Mouse (Mus musculus) urinary bladder, adult 18-20 months (tissue): ENCODE results near the gene Catsper3.
A peak's percentile ranks its signal among the peaks of the same experiment; 100 is the strongest.

Experiments
- DNase-seq, 2 experiments: peaks; one replicate each; pipeline ENCODE4 v3.0.0; 2022; ENCODE audit warnings: low spot score in 2 of 2, mixed read lengths in 2 of 2

The Catsper3 gene

GRCm38 (mm10) chr13:55826796-55827678 lies 42.7 kb downstream of the Catsper3 start:
- DNase-seq: no peak

GRCm38 (mm10) chr13:55827679-55828140 lies 43.3 kb downstream of the Catsper3 start:
- no peak for DNase-seq

GRCm38 (mm10) chr13:55828141-55829017 lies 44.0 kb downstream of the Catsper3 start:
- DNase-seq: peak in 1 of 2 experiments; percentile 47

GRCm38 (mm10) chr13:55829018-55829655 lies 44.8 kb downstream of the Catsper3 start:
- no peak for DNase-seq

- peak in 1 of 2 experiments; percentile 52 for DNase-seq
These were observed 45.9 kb downstream of the Catsper3 start for GRCm38 (mm10) chr13:55830081-55830832.

- DNase-seq: peak in 1 of 2 experiments; percentile 48
These were observed 46.7 kb downstream of the Catsper3 start for GRCm38 (mm10) chr13:55830833-55831721.

- DNase-seq: no peak
These were observed 47.4 kb downstream of the Catsper3 start for GRCm38 (mm10) chr13:55831722-55832160.

GRCm38 (mm10) chr13:55832602-55833001 lies 48.2 kb downstream of the Catsper3 start:
- no peak for DNase-seq

- DNase-seq: no peak
These were observed 49.6 kb downstream of the Catsper3 start for GRCm38 (mm10) chr13:55833921-55834320.

- DNase-seq: no peak
These were observed 50.3 kb downstream of the Catsper3 start for GRCm38 (mm10) chr13:55834667-55835066.

GRCm38 (mm10) chr13:55835548-55836097 lies 51.3 kb downstream of the Catsper3 start:
- no peak for DNase-seq

GRCm38 (mm10) chr13:55836142-55836625 lies 51.8 kb downstream of the Catsper3 start, which contains the start of gene Pitx1:
Pitx1 (minus strand) TSS chr13:55836192.
- no peak for DNase-seq

- DNase-seq: no peak
These were observed 52.7 kb downstream of the Catsper3 start for GRCm38 (mm10) chr13:55836786-55837780.

GRCm38 (mm10) chr13:55840223-55840622 lies 55.9 kb downstream of the Catsper3 start:
- DNase-seq: no peak

- no peak for DNase-seq
These were observed 59.3 kb downstream of the Catsper3 start for GRCm38 (mm10) chr13:55843700-55844099.

- no peak for DNase-seq
These were observed 63.4 kb downstream of the Catsper3 start for GRCm38 (mm10) chr13:55847805-55848204.

GRCm38 (mm10) chr13:55848604-55849190 lies 64.3 kb downstream of the Catsper3 start:
- no peak for DNase-seq

GRCm38 (mm10) chr13:55850726-55851125 lies 66.4 kb downstream of the Catsper3 start:
- no peak for DNase-seq
